Mouse (Mus musculus): ENCODE measurements around the gene Fam214a. TPM values are rescaled to one million over a fixed set of nuclear protein-coding genes. Genes with fewer than 3 reads are reported as not detected.

Fam214a gene
- polyA plus RNA-seq, 1 experiment from 2014 or later: 10.4 TPM

DNA sequence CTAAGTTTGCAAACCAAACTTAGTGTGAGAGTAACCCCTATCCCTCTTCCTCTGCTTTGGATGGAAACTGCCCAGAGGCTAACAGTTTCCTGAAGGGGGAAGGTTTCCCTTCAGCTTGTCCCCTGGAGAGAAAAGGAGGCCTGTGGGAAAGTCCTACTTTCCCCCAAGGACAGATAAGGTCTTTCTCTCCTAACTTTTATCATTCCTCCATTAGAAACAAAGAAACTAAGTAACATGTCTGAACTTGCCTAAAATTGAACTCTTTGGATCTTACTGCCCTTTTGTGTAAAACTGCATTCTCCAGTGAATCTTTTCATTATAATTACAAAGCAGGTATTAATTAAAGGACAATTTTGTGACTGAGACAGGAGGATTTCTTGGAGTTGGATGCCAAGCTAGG, 45.3 kb downstream of the Fam214a start:
- H3K4me3 ChIP-seq (ENCODE audit: low read length): no peak overlapping the region
- H3K4me1 ChIP-seq (ENCODE audit: control insufficient read depth, insufficient read depth, low read length): no peaks in the 10 kb centered on the region
- no peaks in the 10 kb centered on the region for H3K36me3 ChIP-seq (ENCODE audit: control insufficient read depth, insufficient read depth, low read length)
- no peaks in the 10 kb centered on the region for H3K27me3 ChIP-seq (ENCODE audit: control insufficient read depth, insufficient read depth, low read length)
- no peak overlapping the region for H3K4me2 ChIP-seq (replicated peaks; ENCODE audit: low read depth, low read length)
- ATAC-seq (ENCODE audit: low FRiP score, low TSS enrichment): no peak
- no peaks in the 10 kb centered on the region for H3K9me3 ChIP-seq (ENCODE audit: control insufficient read depth, low read length)
- H3K27ac ChIP-seq (ENCODE audit: low read depth, low read length): no peak overlapping the region
- H3K9ac ChIP-seq (ENCODE audit: low read depth, low read length): no peak overlapping the region

GRCm38 (mm10) chr9:75001006-75001405, 48.3 kb downstream of the Fam214a start:
- Histone ChIP-seq H3K36me3 (ENCODE audit: control insufficient read depth, insufficient read depth, low read length) (0 out of 2 replicates have a peak, but pooled peaks cover under 1% of the 10 kb centered on the region), H3K9me3 (ENCODE audit: control insufficient read depth, low read length) (no peaks in the 10 kb centered on the region), H3K4me2 (replicated peaks; ENCODE audit: low read depth, low read length) (no peak overlapping the region), H3K27ac (ENCODE audit: low read depth, low read length) (no peak overlapping the region), H3K4me1 (ENCODE audit: control insufficient read depth, insufficient read depth, low read length) (no peaks in the 10 kb centered on the region), H3K27me3 (ENCODE audit: control insufficient read depth, insufficient read depth, low read length) (no peaks in the 10 kb centered on the region), H3K4me3 (ENCODE audit: low read length) (no peak overlapping the region), H3K9ac (ENCODE audit: low read depth, low read length) (no peak overlapping the region)
- ATAC-seq (ENCODE audit: low FRiP score, low TSS enrichment): no peak
- WGBS: 82% methylated on average over 6 of the region's 6 CpGs

DNA sequence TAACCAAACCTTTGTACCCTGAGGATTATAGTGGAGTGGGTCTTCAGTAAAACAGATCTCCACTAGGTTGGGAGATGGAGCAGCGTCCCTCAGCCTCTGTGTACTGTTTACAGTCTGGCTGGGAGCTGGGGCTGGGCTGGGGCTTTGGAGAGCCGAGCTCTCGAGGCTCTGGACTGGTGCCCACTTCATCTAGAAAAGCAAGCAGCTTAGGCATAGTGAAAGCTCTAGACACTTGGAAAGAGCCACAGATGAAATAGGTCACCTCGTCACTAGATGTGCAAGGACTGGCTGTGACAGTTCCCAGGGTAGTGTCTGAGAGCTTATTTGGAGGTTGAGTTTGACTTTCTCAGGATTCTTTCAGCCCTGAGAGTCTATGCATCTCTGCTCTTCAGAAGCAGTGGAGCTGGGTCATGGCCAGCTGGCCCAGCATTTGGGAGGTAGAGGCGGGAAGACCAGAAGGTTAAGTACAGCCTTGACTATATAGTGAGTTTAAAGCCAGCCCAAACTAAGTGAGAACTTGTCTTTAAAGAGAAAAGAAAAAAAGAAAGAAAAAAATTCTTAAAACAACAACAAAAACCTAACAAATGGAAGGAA, 49.0 kb downstream of the Fam214a start:
- Histone ChIP-seq H3K27ac (ENCODE audit: low read depth, low read length) (no peak overlapping the region), H3K9ac (ENCODE audit: low read depth, low read length) (no peak overlapping the region), H3K9me3 (ENCODE audit: control insufficient read depth, low read length) (no peaks in the 10 kb centered on the region), H3K36me3 (ENCODE audit: control insufficient read depth, insufficient read depth, low read length) (peaks cover 5% of the 10 kb centered on the region; the same call in 1 of the 2 replicates), H3K27me3 (ENCODE audit: control insufficient read depth, insufficient read depth, low read length) (no peaks in the 10 kb centered on the region), H3K4me2 (replicated peaks; ENCODE audit: low read depth, low read length) (no peak overlapping the region), H3K4me1 (ENCODE audit: control insufficient read depth, insufficient read depth, low read length) (no peaks in the 10 kb centered on the region), H3K4me3 (ENCODE audit: low read length) (no peak overlapping the region)
- no peak for ATAC-seq (ENCODE audit: low FRiP score, low TSS enrichment)
- WGBS: 67% methylated on average over 5 of the region's 5 CpGs

DNA sequence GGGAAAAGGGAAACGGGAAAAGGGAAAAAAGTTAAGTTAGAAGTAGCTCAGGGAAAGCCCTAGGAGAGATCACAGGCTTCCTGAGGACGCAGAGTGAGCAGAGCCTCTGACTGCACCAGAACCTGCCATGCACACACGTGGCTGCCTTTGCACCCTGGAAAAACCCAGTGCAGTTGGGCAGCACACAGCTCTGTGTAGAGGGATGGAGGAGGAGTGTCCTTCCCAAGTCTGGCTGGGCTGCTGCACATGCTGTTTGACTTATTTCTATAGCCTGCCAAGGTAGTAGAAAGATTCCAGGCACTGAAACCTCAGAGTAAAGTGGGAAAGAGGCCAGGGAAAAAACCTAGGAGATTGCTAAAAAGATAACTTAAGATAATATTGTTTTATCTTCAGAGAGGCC, 49.6 kb downstream of the Fam214a start:
- Histone ChIP-seq H3K9ac (ENCODE audit: low read depth, low read length) (no peak overlapping the region), H3K27me3 (ENCODE audit: control insufficient read depth, insufficient read depth, low read length) (no peaks in the 10 kb centered on the region), H3K4me3 (ENCODE audit: low read length) (no peak overlapping the region), H3K4me1 (ENCODE audit: control insufficient read depth, insufficient read depth, low read length) (no peaks in the 10 kb centered on the region), H3K36me3 (ENCODE audit: control insufficient read depth, insufficient read depth, low read length) (peaks cover 9% of the 10 kb centered on the region; the same call in 1 of the 2 replicates), H3K4me2 (replicated peaks; ENCODE audit: low read depth, low read length) (no peak overlapping the region), H3K27ac (ENCODE audit: low read depth, low read length) (no peak overlapping the region), H3K9me3 (ENCODE audit: control insufficient read depth, low read length) (no peaks in the 10 kb centered on the region)
- WGBS: 59% methylated on average over 3 of the region's 3 CpGs
- no peak for ATAC-seq (ENCODE audit: low FRiP score, low TSS enrichment)

DNA sequence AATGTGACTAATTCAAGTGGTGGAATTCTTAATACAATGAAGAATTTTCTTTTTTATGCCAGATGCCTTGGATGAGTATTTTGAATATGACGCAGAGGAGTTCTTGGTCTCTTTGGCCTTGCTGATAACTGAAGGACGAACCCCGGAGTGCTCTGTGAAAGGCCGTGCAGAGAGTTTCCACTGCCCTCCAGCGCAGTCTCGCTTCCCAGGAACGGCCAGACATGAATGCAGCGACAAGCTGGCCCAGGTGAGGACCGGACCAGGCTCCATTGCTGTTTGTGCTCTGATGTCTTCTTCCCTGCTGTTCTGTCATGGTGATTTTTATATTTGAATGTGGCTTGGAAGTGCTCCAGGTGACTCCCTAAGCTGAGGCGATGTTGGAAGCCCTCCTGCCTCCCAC, 51.5 kb downstream of the Fam214a start:
- Histone ChIP-seq H3K4me1 (ENCODE audit: control insufficient read depth, insufficient read depth, low read length) (no peaks in the 10 kb centered on the region), H3K36me3 (ENCODE audit: control insufficient read depth, insufficient read depth, low read length) (peaks cover 16% of the 10 kb centered on the region; the same call in 1 of the 2 replicates), H3K27ac (ENCODE audit: low read depth, low read length) (no peak overlapping the region), H3K4me3 (ENCODE audit: low read length) (no peak overlapping the region), H3K9ac (ENCODE audit: low read depth, low read length) (no peak overlapping the region), H3K27me3 (ENCODE audit: control insufficient read depth, insufficient read depth, low read length) (no peaks in the 10 kb centered on the region), H3K9me3 (ENCODE audit: control insufficient read depth, low read length) (no peaks in the 10 kb centered on the region), H3K4me2 (replicated peaks; ENCODE audit: low read depth, low read length) (no peak overlapping the region)
- WGBS: 92% methylated on average over 10 of the region's 10 CpGs
- no peak for ATAC-seq (ENCODE audit: low FRiP score, low TSS enrichment)

GRCm38 (mm10) chr9:75016591-75016990, 63.9 kb downstream of the Fam214a start:
- no peaks in the 10 kb centered on the region for H3K27me3 ChIP-seq (ENCODE audit: control insufficient read depth, insufficient read depth, low read length)
- WGBS: 94% methylated on average over 2 of the region's 2 CpGs
- peaks cover 9% of the 10 kb centered on the region for H3K36me3 ChIP-seq (ENCODE audit: control insufficient read depth, insufficient read depth, low read length)
- H3K4me2 ChIP-seq (replicated peaks; ENCODE audit: low read depth, low read length): no peak overlapping the region
- H3K9me3 ChIP-seq (ENCODE audit: control insufficient read depth, low read length): no peaks in the 10 kb centered on the region
- H3K4me1 ChIP-seq (ENCODE audit: control insufficient read depth, insufficient read depth, low read length): no peaks in the 10 kb centered on the region
- H3K27ac ChIP-seq (ENCODE audit: low read depth, low read length): no peak overlapping the region
- ATAC-seq (ENCODE audit: low FRiP score, low TSS enrichment): no peak
- no peak overlapping the region for H3K4me3 ChIP-seq (ENCODE audit: low read length)
- H3K9ac ChIP-seq (ENCODE audit: low read depth, low read length): no peak overlapping the region

- Histone ChIP-seq H3K4me2 (replicated peaks; ENCODE audit: low read depth, low read length) (no peak overlapping the region), H3K27me3 (ENCODE audit: control insufficient read depth, insufficient read depth, low read length) (no peaks in the 10 kb centered on the region), H3K4me3 (ENCODE audit: low read length) (no peak overlapping the region), H3K9ac (ENCODE audit: low read depth, low read length) (no peak overlapping the region), H3K4me1 (ENCODE audit: control insufficient read depth, insufficient read depth, low read length) (no peaks in the 10 kb centered on the region), H3K27ac (ENCODE audit: low read depth, low read length) (no peak overlapping the region), H3K9me3 (ENCODE audit: control insufficient read depth, low read length) (no peaks in the 10 kb centered on the region), H3K36me3 (ENCODE audit: control insufficient read depth, insufficient read depth, low read length) (peaks cover 5% of the 10 kb centered on the region)
- no peak for ATAC-seq (ENCODE audit: low FRiP score, low TSS enrichment)
- 88% methylated on average over 6 of the region's 6 CpGs for WGBS
These were observed 66.5 kb downstream of the Fam214a start for GRCm38 (mm10) chr9:75019181-75019580.

GRCm38 (mm10) chr9:75019592-75019991, 66.9 kb downstream of the Fam214a start:
- H3K36me3 ChIP-seq (ENCODE audit: control insufficient read depth, insufficient read depth, low read length): peaks cover 5% of the 10 kb centered on the region

GRCm38 (mm10) chr9:75020561-75020960, 67.9 kb downstream of the Fam214a start:
- H3K4me3 ChIP-seq (ENCODE audit: low read length): no peak overlapping the region
- ATAC-seq (ENCODE audit: low FRiP score, low TSS enrichment): no peak
- H3K4me1 ChIP-seq (ENCODE audit: control insufficient read depth, insufficient read depth, low read length): no peaks in the 10 kb centered on the region
- H3K27ac ChIP-seq (ENCODE audit: low read depth, low read length): no peak overlapping the region
- H3K9me3 ChIP-seq (ENCODE audit: control insufficient read depth, low read length): no peaks in the 10 kb centered on the region
- no peak overlapping the region for H3K4me2 ChIP-seq (replicated peaks; ENCODE audit: low read depth, low read length)
- no peak overlapping the region for H3K9ac ChIP-seq (ENCODE audit: low read depth, low read length)
- WGBS: 81% methylated on average over 4 of the region's 4 CpGs
- no peaks in the 10 kb centered on the region for H3K27me3 ChIP-seq (ENCODE audit: control insufficient read depth, insufficient read depth, low read length)
- peaks cover 6% of the 10 kb centered on the region for H3K36me3 ChIP-seq (ENCODE audit: control insufficient read depth, insufficient read depth, low read length)

More at GRCm38 (mm10) chr9:75019592-75019991, 66.9 kb downstream of the Fam214a start:
- no peak overlapping the region for H3K27ac ChIP-seq (ENCODE audit: low read depth, low read length)
- H3K9me3 ChIP-seq (ENCODE audit: control insufficient read depth, low read length): no peaks in the 10 kb centered on the region
- no peaks in the 10 kb centered on the region for H3K4me1 ChIP-seq (ENCODE audit: control insufficient read depth, insufficient read depth, low read length)
- no peaks in the 10 kb centered on the region for H3K27me3 ChIP-seq (ENCODE audit: control insufficient read depth, insufficient read depth, low read length)
- no peak overlapping the region for H3K4me2 ChIP-seq (replicated peaks; ENCODE audit: low read depth, low read length)
- WGBS: 93% methylated on average over 3 of the region's 3 CpGs
- no peak overlapping the region for H3K9ac ChIP-seq (ENCODE audit: low read depth, low read length)
- ATAC-seq (ENCODE audit: low FRiP score, low TSS enrichment): no peak
- H3K4me3 ChIP-seq (ENCODE audit: low read length): no peak overlapping the region

Measured in kidney, embryonic 14.5 days (tissue).